In genomic region chr3:121885265-121886178, GRCm38 (mm10) we compare ENCODE assay signal across 8 mouse cellular contexts.
DNase-seq lines count a peak whose midpoint lies in the region; ATAC-seq and TF ChIP-seq lines count a peak whose summit lies in the region.

No protein-coding gene starts in this region.

- H3K9ac ChIP-seq in heart, embryonic 14.5 days (ENCODE audit: low read length) = 0 out of 2 replicates have a peak overlapping the region, but pooled peaks have one; percentile 30
- no peak overlapping the region for H3K9ac ChIP-seq in lung, embryonic 14.5 days

- H3K4me1 ChIP-seq in heart, embryonic 14.5 days (ENCODE audit: control insufficient read depth in 2 of 2, insufficient read depth in 2 of 2, low read length in 2 of 2) = peaks cover 10 to 34% of the 10 kb centered on the region in 2 experiments
- H3K4me1 ChIP-seq in lung, embryonic 14.5 days (ENCODE audit: insufficient read depth) = peaks cover 10% of the 10 kb centered on the region; the same call in 1 of the 2 replicates

- WGBS in heart, embryonic 14.5 days = 26% methylated on average over 10 of the region's 10 CpGs
- WGBS in lung, embryonic 14.5 days = 22% methylated on average over 10 of the region's 10 CpGs

- no peaks in the 10 kb centered on the region for H3K27me3 ChIP-seq in heart, embryonic 14.5 days (ENCODE audit: control insufficient read depth, insufficient read depth, low read length)
- no peaks in the 10 kb centered on the region for H3K27me3 ChIP-seq in lung, embryonic 14.5 days (ENCODE audit: insufficient read depth, low read length)

- H3K4me2 ChIP-seq in heart, embryonic 14.5 days (ENCODE audit: low read length) = peak overlapping the region; percentile 37
- peak overlapping the region; percentile 29 for H3K4me2 ChIP-seq in lung, embryonic 14.5 days

- H3K9me3 ChIP-seq in heart, embryonic 14.5 days (ENCODE audit: control insufficient read depth, low read length) = no peaks in the 10 kb centered on the region
- H3K9me3 ChIP-seq in lung, embryonic 14.5 days (ENCODE audit: low read depth, low read length) = no peaks in the 10 kb centered on the region

- H3K36me3 ChIP-seq in heart, embryonic 14.5 days (ENCODE audit: control insufficient read depth, insufficient read depth, low read length) = no peaks in the 10 kb centered on the region
- H3K36me3 ChIP-seq in lung, embryonic 14.5 days (ENCODE audit: insufficient read depth) = no peaks in the 10 kb centered on the region

- ATAC-seq in CD4-positive, CD25-positive, alpha-beta regulatory T cell, adult 4 months = peak; percentile 15
- no peak for ATAC-seq in heart, embryonic 14.5 days (ENCODE audit: insufficient number of reproducible peaks, insufficient read depth, low FRiP score, low read depth)
- peak; percentile 52 for ATAC-seq in lung, embryonic 14.5 days (ENCODE audit: insufficient read depth)
- no peak for ATAC-seq in frontal cortex, adult (ENCODE audit: low TSS enrichment)

- peak overlapping the region; percentile 44; the same call in 1 of the 2 replicates for H3K4me3 ChIP-seq in gastrocnemius, adult 2 months
- H3K4me3 ChIP-seq in heart, embryonic 14.5 days (ENCODE audit: control insufficient read depth in 1 of 2, insufficient read depth in 1 of 2, low read depth in 1 of 2, low read length in 2 of 2) = no peak overlapping the region
- no peak overlapping the region for H3K4me3 ChIP-seq in lung, embryonic 14.5 days (ENCODE audit: low read depth, low read length)

- intact Hi-C loops in gastrocnemius, adult 2 months (cut with DNase I) = loop anchor here (1.0 to 5.0 kb wide), 4 partner anchors 82 to 255 kb away; no protein-coding TSS in a partner anchor
- intact Hi-C loops in gastrocnemius, postnatal 36 days (cut with DNase I) = loop anchor here (1.0 to 5.0 kb wide), 5 partner anchors 67 to 255 kb away; partner anchors contain the start of gene Arhgap29
- intact Hi-C loops in left cerebral cortex, postnatal 36 days (cut with DNase I) = loop anchor here (1.0 to 10.0 kb wide), 7 partner anchors 67 to 749 kb away; partner anchors contain the start of genes Arhgap29, Bcar3 and Gclm

- no peak for DNase-seq in gastrocnemius, adult 2 months
- no peak for DNase-seq in gastrocnemius, postnatal 36 days
- peak; percentile 41 for DNase-seq in lung, embryonic 14.5 days
- no peak for DNase-seq in spleen, postnatal 36 days (ENCODE audit: low spot score in 2 of 2)
- no peak for DNase-seq in left cerebral cortex, postnatal 36 days (ENCODE audit: low spot score in 2 of 2)

- peak overlapping the region; percentile 81 for H3K27ac ChIP-seq in gastrocnemius, adult 2 months
- peak overlapping the region; percentile 32 to 37; a peak in 2 of 4 replicates for H3K27ac ChIP-seq in heart, embryonic 14.5 days (replicated peaks in 1 of 2; ENCODE audit: control insufficient read depth in 1 of 2, insufficient read depth in 1 of 2, low read depth in 2 of 2, low read length in 2 of 2)
- H3K27ac ChIP-seq in lung, embryonic 14.5 days (ENCODE audit: low read depth) = no peak overlapping the region

- no peak for TF ChIP-seq CTCF in gastrocnemius, adult 2 months (IDR thresholded peaks at IDR 0.05)
- no peak for TF ChIP-seq CTCF in lung, embryonic 14.5 days (IDR thresholded peaks at IDR 0.05; ENCODE audit: low read depth)

Comparison
In these comparisons a context has a peak if more than half of its experiments do, and no peak if none do; other contexts are left out.
1. ATAC-seq: peak in CD4-positive, CD25-positive, alpha-beta regulatory T cell, adult 4 months (single experiment) and lung, embryonic 14.5 days (single experiment); none in heart, embryonic 14.5 days (single experiment) and frontal cortex, adult (single experiment).